Mouse (Mus musculus) embryo, embryonic 11 days (tissue): ENCODE measurements around the gene Spindoc.
A peak's percentile ranks its signal among the peaks of the same experiment; 100 is the strongest.
"Not testable (repeated sequence)": the region's sequence is repeated elsewhere in the genome, so short reads cannot be mapped to it uniquely, and the experiment has no call there.

Experiments used
- DNase-seq: peaks from one replicate; pipeline ENCODE4 v3.0.0-alpha.2; 2015

Gene Spindoc

GRCm38 (mm10) chr19:7398898-7399297 is 16.1 kb upstream of the Spindoc start:
- not testable (repeated sequence) for DNase-seq

GRCm38 (mm10) chr19:7396867-7397826 is 14.4 kb upstream of the Spindoc start:
- peak; percentile 14 for DNase-seq

DNA sequence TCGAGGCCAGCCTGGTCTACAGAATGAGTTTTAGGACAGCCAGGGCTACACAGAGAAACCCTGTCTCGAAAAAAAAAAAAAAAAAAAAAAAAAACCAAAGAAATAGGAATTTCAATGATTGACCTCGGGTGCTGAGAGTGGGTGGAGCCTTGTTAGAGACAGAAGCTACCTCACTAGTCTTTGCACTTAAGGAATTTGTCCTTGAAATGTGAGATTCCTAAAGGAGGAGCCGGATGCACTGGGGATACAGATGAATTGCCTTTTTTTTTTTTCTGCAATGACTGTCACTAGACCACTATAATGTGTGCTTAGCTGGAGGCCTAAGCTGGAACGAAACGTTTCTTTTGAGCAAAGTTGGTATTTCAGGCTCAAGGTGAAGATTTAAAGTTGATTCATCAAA is 5.7 kb upstream of the Spindoc start:
- DNase-seq: no peak

DNA sequence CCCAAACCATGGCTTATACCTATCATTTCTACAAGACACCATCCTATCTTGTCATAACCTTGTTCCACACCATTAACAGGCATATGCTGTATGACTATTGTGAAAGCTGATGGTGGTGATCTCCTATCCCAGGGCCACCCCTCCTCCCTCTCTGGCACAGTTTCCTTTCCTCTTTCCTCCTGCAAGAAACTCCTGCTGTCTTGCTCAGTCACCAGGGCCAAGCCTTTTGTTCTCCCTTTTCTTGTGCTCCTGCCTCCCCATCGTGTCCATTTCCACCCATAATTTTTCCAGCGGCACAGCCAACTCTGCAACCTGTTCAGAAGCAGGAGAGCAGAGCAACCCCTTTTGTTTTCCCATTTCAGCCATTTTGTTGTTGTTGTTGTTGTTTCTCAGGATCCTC is 3.2 kb upstream of the Spindoc start:
- DNase-seq: no peak

GRCm38 (mm10) chr19:7382248-7382902 is 419 bp downstream of the Spindoc start:
- DNase-seq: peak; percentile 86

GRCm38 (mm10) chr19:7381906-7382247 is 917 bp downstream of the Spindoc start:
- no peak for DNase-seq

GRCm38 (mm10) chr19:7377639-7378038 is 5.2 kb downstream of the Spindoc start:
- DNase-seq: no peak

- no peak for DNase-seq
Observed at GRCm38 (mm10) chr19:7374491-7374890, 8.3 kb downstream of the Spindoc start.

- not testable (repeated sequence) for DNase-seq
Observed at GRCm38 (mm10) chr19:7369469-7369868, 13.3 kb downstream of the Spindoc start.

- no peak for DNase-seq
Observed at GRCm38 (mm10) chr19:7353636-7354035, 29.2 kb downstream of the Spindoc start.

DNA sequence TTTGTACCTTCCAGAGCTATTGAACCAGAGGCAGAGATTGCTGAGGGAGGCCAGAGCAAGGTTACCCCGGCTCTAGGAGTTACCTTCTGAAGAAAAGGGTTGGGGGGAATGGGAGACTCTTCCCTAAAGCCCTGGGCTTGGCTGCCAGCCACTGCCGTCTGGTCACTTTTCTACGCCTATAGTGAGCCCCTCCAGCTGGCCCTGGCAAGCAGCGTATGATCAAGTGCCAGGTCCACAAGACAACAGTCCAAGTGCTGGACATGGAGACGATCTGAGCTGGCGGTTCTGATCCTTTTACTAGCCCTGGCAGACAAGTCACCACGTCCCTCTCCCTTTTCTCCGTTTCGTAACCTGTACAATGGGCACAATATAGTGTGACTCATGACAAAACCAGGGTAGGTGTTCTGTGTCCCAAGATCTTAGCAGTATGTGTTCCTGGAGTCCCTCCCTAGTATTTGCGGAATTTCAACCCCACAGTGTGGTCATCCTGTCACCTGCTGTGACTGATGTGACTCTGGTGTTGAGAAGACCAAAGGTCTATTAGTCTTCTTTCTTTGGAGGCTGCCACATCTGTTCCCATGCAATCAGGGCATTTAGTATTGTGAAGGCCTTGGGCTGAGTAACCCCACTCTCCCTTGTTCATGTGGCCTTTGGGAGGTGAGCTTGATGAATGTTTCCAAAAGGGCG is 29.8 kb downstream of the Spindoc start:
- no peak for DNase-seq

DNA sequence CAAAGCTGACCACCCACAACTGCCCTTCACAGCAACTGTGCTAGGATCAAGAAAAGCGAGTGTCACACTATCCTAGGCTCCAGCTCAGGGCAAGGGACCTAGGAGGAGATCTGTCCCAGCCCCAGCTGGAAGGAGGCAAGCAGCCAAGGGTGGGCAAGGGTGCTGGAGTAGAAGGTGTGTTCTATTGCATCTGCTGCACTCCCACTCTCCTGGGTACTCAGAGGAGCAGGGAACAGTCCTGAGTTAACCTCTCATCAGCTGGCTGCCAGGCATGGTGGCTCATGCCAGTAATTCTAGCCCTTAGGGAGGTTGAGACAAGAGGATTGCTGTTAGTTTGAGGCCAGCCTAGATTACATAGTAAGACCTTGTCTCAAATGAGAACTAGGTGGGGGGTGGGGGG is 32.8 kb downstream of the Spindoc start:
- DNase-seq: no peak

DNA sequence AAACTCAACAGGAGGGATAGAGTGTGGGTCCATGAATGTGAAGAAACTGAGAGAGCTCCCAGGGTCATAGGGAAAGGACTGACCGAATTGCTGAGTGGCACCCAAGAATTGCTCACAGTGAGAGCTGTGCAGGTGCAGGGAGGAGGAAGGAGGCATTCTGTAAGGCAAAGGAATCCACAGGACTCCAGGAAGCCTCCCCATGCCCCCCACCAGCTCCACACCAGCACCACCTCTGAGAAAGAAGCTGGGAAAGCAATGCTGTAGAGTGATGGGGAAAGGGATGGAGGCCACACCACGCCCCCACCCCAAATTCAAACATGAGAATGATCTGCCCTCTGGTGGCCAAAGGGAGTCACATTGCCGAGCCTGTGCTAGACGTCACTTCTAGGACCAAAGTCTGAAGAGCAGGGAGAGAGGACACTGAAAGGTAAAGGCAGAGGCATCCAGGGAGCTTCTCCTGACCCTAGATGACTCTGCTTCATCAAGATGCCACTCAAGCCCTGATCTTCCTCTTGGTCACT is 37.5 kb downstream of the Spindoc start:
- peak; percentile 90 for DNase-seq

GRCm38 (mm10) chr19:7342646-7343045 is 40.1 kb downstream of the Spindoc start:
- no peak for DNase-seq

DNA sequence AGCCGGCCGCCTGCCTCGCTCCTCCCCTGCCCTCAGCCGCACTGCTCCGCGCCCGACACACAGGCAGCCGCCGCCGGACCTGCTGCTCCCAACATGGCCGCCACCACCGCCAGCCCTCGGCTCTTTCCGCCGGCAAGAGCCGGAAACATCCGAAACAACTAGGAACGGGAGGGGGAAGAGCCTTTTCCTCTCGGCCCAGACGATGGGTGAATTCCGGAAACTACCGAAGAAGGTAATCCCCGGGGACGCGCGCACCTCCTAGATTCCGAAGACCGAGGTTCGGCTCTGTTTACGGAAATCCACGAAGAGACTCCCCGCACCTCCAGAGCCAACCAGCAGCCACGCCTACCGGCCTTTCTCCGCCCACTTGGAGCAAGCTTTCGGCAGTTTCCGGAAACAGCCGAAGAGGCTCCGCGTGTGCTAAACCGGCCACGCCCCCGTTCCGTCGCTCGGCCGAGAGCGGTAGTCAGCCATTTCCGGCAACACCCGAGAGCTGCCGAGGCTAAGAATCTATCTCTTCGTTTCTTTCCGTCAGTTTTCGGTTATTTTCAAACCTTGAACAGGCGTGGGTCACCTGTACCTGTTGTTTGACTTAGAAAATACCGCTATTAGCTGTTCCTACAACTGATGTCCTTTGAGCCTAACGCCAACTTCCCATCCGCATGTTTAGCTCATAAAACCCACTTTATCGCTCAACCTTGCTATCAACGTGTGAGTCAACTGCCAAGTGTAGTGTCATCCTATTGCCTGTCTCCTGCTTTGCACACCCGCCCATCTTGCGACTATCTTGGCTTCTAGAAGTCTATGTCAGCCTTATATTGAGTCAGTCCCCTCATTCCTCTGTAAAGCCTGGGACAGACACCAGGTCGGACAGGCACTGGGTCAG is 41.0 kb downstream of the Spindoc start, which contains the start of gene Mark2:
TSS of gene Mark2 (minus strand) at position 349 of the 886 bp plus-strand sequence.
- DNase-seq: peak; percentile 100

- DNase-seq: peak; percentile 19
Observed at GRCm38 (mm10) chr19:7340780-7341475, 41.9 kb downstream of the Spindoc start.

DNA sequence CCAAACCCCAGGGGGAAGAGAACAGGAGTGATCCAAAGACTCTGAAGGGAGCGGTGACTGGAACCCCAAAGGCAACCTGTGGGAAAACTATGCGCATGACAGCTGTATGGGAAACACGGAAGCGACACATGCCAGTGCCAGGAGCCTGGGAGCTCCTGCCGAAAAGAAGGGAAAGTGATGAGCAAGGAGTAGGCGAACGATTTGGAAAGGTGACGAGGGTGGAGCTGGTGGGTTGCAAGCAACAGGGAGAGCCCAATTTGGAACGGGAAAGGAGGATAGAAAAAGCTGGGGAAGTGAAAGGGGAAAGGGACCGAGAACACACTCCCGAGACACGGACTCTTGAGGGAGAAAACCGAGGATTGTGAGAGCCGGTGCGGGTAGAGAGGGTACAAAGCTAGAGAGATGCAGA is 42.4 kb downstream of the Spindoc start:
- DNase-seq: peak; percentile 36

DNA sequence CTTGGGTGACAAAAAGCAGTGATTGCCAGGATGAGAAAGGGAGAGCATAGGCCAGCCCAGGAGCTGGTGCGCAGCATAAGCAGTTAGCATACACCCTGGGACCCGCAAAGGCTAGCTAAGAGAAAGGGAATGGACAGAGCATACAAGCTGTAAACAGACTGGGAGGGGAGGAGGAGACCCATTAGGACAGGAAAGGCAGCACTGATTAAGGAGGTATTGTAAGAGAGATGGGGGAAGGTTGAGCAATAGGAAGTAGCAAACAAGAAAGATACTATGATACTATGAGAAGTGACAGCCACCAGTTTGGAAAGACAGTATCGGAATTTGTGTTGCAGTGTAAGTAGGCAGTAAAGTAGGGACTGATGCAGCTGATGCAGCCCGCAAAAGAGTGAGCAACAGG is 42.9 kb downstream of the Spindoc start:
- DNase-seq: no peak

DNA sequence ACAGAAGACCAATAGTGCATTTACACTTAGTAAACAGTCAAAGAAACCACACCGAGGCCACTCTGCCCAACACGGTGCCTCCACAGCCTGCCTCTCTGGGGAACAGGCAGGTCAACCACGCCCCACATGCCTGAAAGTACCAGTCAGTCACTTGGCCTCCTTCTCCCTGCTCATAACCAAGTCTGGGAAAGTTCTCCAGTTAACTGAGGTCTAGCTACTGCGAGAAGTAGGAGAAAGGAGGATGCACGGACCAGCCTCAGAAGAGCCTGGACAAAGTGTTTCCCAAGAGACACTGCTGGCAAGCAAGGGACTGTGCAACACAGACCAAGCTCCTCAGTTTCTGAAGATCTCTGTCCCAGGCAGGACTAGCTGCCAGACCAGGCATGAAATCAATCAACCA is 43.8 kb downstream of the Spindoc start:
- DNase-seq: no peak

DNA sequence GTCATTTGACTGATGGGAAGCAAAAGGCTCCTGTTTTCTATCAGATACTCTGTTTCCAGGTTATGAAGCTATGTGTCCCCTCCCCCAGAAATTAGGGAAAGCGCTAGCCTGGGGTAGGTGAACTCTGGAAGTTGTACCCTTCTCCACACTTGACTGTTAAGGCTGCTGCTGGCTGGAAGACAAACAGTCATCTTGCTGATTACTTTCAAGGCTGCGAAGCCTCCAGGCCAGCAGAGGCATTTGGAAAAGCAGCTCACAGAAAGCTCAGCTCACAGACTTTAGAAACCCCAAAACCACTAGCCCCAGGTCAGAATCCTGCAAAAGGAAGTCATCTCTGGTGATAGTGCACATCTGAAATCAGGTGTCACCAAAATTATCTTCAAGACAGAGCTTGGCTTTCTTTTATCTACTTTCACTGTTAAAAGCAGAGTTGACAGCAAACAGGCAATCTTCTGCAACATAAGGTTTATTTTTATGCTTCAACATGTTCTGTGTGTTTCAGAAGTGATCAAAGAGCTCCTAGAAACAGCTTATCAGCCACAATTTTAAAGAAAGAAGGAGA is 44.9 kb downstream of the Spindoc start:
- DNase-seq: no peak

DNA sequence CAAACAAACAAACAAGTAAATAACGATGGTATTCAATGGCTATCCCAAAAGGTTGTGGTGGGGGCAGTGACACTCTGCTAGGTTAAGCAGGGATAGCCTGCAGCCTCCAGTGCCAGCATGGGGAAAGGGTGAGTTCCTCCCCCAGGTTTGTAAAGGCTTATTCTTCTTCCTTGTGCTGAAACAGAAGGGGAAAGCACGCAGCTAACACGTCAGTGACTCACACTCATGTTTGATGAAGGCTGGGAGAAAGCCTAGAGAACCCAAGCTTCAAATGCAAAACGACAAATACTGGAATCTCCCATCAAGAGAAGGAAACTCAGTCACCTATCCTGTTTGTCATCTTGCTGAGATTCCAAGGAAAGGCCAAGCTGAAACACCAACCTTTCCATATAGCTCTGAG is 47.1 kb downstream of the Spindoc start:
- no peak for DNase-seq
